Mouse (Mus musculus) retina, postnatal 7 days (tissue): Measurements from ENCODE around the gene Inpp5b.
A peak's percentile ranks its signal among the peaks of the same experiment; 100 is the strongest.

Experiments
- DNase-seq: peaks from one replicate; pipeline ENCODE4 v3.0.0-alpha.2; 2012; ENCODE audit warnings: low read depth, low spot score

The Inpp5b gene

GRCm38 (mm10) chr4:124811347-124811975 is 69.8 kb downstream of the Inpp5b start:
- DNase-seq = no peak

DNA sequence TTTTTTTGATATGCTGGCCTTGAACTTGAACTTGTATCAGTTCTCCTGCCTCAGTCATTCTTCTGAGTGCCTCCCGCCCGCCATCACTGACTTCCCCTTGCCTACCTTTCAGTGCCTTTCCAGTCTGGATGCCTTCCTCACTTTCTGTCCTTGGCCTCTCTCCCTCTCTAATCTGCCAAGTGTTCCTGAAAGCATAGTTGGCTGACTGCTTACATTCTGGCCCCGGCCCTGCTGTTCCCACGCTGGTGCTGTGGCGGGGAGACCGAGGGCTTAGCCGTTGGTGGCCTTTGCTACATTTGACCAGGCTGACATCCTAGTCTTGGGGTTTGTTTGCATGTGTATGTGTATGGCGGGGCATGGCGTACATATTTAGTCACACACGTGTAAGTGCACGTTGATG is 74.3 kb downstream of the Inpp5b start:
- no peak for DNase-seq

- DNase-seq = peak; percentile 60
Measured at GRCm38 (mm10) chr4:124817803-124818202, 76.2 kb downstream of the Inpp5b start.

DNA sequence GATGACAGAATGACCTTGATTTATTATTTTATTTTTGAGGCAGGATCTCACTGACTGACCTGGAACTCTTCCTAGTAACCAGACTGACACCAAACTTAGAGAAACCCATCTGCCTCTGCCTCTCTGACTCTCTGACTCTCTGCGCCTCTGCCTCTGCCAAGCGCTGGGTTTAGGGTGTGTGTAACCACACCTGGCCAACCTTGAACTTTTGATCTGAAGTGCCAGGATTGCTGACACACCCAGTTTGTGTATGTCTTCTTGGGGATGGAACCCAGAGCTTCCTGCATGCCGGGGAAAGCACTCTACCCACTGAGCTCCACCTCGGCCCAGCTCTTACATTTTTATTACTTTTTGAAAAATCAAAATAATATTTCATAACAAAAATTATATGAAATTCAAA is 77.2 kb downstream of the Inpp5b start:
- no peak for DNase-seq

DNA sequence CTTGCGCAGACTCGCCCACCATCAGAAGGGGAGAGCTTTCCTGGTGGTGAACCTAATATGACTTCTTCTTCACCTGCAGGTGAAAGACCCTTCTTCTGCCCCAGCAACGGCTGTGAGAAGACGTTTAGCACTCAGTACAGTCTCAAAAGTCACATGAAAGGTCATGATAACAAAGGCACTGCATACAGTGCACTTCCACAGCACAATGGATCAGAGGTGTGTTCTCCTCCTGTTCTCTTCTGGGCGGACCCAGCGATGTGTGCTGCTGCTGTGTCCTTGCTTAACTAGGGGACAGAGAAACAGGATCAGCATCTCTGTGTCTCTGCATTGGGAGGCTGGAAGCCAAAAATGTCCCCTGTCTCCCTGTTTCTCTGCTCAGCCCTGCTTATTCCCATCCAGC is 83.3 kb downstream of the Inpp5b start:
- no peak for DNase-seq

GRCm38 (mm10) chr4:124825371-124825965 is 83.8 kb downstream of the Inpp5b start:
- no peak for DNase-seq

- no peak for DNase-seq
Measured at GRCm38 (mm10) chr4:124829671-124830070, 88.0 kb downstream of the Inpp5b start.

DNA sequence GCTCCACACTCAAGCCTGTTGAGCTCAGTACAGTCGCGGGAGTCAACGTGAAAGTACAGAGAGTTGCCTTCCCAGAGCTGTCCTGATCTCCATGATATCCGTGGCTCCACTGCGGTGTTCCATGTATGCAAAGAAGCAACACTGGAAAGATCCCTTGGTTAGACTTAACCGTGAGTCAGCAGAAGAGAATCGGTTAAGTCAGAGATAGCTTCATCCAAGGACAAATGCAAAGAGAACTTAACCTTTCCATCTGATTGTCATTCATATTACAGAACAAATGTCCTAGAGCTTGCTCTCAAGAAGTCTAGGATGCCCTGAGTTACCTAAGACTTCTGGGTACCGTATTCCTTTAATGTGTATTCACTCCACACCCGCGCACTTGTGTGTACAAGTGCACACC is 91.1 kb downstream of the Inpp5b start:
- DNase-seq = no peak

DNA sequence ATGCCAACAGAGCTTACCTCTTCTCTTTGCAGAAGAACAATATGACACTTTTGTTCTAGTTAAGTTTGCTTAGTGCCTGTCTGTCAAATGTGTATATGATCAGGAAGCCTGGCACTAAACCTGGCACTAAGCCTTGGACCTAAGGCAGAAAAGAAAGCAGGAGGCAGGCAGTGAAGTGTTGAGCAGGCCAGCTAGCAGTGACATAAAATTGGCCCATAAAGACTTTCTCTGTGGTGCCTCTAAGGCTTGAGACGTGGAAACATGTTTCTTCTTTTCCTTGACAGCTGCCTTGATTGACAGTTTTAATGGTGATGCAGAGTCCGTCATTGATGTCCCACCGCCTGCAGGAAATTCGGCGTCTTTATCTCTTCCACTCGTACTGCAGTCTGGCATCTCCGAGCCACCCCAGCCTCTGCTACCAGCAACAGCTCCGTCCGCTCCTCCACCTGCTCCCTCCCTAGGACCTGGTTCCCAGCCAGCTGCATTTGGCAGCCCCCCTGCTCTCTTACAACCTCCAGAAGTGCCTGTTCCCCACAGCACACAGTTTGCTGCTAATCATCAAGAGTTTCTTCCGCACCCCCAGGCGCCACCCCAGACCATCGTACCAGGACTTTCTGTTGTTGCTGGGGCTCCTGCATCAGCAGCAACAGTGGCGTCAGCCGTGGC is 96.5 kb downstream of the Inpp5b start:
- DNase-seq = no peak

DNA sequence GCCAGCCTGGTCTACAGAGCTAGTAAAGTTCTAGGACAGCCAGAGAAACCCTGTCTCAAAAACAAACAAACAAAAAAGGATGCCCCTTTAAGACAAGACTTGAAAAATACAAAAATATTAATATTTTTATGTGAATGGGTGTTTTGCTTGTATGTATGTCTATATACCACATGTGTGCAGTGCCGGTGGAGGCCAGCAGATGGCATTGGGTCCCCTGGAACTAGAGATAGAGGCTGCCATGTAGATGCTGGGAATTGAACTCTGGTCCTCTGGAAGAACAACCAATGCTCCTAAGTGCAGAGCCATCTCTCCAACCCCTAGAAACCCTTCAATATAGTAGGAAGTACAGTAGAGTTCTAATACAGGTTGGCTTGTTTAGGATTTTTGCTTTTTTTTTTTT is 99.3 kb downstream of the Inpp5b start:
- DNase-seq = no peak

DNA sequence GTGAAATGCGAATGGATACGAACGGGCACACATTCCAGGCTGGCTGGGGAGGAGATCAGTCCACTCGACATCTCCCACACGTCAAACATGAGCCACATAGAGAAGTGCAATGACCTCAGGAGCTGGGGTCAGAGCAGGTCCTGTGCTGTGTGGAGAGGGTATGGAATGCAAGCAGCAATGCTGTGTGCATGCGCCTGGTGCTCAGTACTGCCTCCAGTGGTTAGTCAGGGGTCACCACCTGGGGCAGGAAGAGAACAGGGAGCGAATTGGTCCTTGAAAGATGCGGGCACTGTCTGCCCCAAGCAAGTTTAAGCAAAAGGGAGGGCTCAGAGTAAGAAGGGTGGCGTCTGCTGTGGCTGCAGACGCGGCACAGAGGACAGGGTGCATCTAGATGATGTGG is 101.8 kb downstream of the Inpp5b start:
- DNase-seq = no peak

DNA sequence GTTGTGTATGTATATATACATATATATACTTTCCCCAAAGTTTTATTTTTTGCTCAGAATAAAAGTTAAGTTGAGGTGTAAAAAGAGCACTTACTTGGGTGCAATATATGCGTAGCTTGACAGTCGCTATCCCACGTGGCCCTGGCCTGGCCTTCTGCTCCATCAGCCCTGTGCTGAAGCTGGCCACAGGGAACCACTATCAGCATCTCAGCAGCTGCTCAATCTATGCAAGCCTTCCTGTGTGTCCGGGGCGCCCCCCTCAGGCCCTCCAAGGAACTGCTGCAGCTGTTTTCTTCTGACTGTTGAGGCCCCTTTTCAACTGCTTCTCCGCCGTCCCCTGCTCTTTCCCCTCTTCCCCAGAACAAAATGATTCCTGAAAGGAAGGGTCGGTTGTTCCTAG is 105.9 kb downstream of the Inpp5b start:
- peak; percentile 70 for DNase-seq

- DNase-seq = no peak
Measured at GRCm38 (mm10) chr4:124849631-124850260, 108.1 kb downstream of the Inpp5b start.

GRCm38 (mm10) chr4:124850261-124850913 is 108.7 kb downstream of the Inpp5b start, which contains the start of gene Yrdc:
Yrdc (plus strand) TSS chr4:124850679.
- DNase-seq = peak; percentile 92
